Mouse (Mus musculus) stomach, embryonic 16.5 days (tissue): ENCODE data around the gene Cct8l1. TPM values are rescaled to one million over a fixed set of nuclear protein-coding genes. Genes with fewer than 3 reads are reported as not detected.

Experiments used
- ATAC-seq: fragments of 200-750 bp; cut with Nextera tagmentation; 2 replicates; pipeline ENCODE4 v1.8.0; 2017; ENCODE audit warnings: moderate number of reproducible peaks, moderate TSS enrichment; ENCODE audit not compliant: insufficient read depth, low FRiP score
- H3K27ac ChIP-seq: fragments of 300-500 bp; sonication (generic); 2 replicates; pipeline ENCODE4 v1.5.1; 2014; ENCODE audit warnings: low read length
- H3K27me3 ChIP-seq: fragments of 300-500 bp; sonication (generic); 2 replicates; pipeline ENCODE4 v1.6.1; 2014; ENCODE audit warnings: low read length, control low read depth, mixed read lengths; ENCODE audit not compliant: control insufficient read depth, insufficient read depth
- H3K36me3 ChIP-seq: fragments of 300-500 bp; sonication (generic); 2 replicates; pipeline ENCODE4 v1.6.1; 2014; ENCODE audit warnings: low read length; ENCODE audit not compliant: control insufficient read depth, insufficient read depth
- H3K4me1 ChIP-seq: fragments of 300-500 bp; sonication (generic); 2 replicates; pipeline ENCODE4 v1.6.1; 2014; ENCODE audit warnings: low read length, control low read depth, mixed read lengths; ENCODE audit not compliant: control insufficient read depth, insufficient read depth
- H3K4me2 ChIP-seq: fragments of 300-500 bp; sonication (generic); 2 replicates; pipeline ENCODE4 v1.6.1; 2014; ENCODE audit warnings: low read depth, low read length, mixed read lengths
- H3K4me3 ChIP-seq: fragments of 300-500 bp; sonication (generic); replicated peaks from 2 replicates; pipeline ENCODE4 v1.5.1; 2014; ENCODE audit warnings: mild to moderate bottlenecking, low read length
- H3K9ac ChIP-seq: fragments of 300-500 bp; sonication (generic); 2 replicates; pipeline ENCODE4 v1.6.1; 2014; ENCODE audit warnings: low read length
- H3K9me3 ChIP-seq: fragments of 300-500 bp; sonication (generic); replicated peaks from 2 replicates; pipeline ENCODE4 v1.6.1; 2016; ENCODE audit warnings: low read length, control low read depth; ENCODE audit not compliant: control insufficient read depth
- WGBS: fragments of 180-500 bp; shearing (Covaris S2); extraction: QIAGEN DNeasy Blood & Tissue Kit; methylation state at CpG from one replicate; pipeline ENCODE4 v1.1.7; 2014; 5-methylcytosine and 5-hydroxymethylcytosine counted together
- polyA plus RNA-seq: library from polyadenylated mRNA; unstranded; fragments of >200 nt; fragmentation: Nextera tagmentation; extraction: Ambion mirVana; gene quantifications from 2 replicates; pipeline ENCODE4 v1.2.1, GENCODE M21; 2015

Gene Cct8l1
- polyA plus RNA-seq, 1 experiment from 2014 or later, result 0.13 TPM

DNA sequence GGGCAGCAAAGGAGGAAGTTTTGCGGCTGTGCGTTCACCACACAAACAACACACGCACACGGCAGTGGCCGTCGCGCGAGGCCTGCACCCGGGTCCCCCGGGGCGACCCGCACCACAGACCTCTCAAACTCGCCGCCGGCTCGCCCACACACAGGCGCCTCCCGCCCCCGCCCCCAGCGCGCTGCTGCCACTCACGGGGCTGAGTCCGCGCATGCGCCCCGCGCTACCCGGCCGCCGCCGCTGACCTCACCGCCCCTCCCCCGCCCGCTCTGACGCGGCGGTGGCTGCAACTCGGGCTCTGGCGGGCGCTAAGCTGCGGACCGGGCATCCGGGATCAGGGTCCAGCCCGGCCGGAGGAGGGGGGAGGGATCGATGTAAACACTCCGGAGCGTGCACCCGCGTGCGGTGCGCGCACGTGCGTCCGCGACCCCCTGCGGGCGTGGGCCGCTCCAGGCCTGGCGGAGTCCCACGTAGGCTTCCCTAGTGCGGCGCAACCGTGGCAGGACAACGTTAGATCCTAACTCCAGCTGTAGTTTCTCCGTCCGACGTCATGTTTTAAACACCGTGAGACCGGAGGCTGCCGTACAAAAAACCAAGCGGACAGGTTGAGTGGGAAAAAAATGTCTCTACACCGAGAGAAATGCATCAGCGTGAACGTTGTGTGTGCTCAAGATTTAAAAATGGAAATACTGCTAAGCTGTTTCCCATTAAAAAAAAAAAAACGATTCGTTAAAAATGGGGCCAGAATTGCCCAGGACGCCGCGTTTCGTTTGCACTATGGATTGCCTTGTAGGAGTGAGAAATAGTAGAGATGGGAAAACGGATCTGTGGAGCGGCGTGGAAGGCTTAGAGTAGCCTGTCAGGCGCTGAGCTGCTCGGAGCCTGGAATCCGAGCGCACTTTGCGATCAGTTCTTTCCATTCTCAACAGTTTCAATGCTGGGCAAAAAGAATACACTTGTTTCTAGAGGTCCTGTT, 16.2 kb upstream of the Cct8l1 start:
- Histone ChIP-seq H3K4me2 (peak overlapping the region; percentile 63), H3K27ac (peak overlapping the region; percentile 100), H3K27me3 (no peaks in the 10 kb centered on the region), H3K36me3 (no peaks in the 10 kb centered on the region), H3K9me3 (no peaks in the 10 kb centered on the region), H3K4me3 (peak overlapping the region; percentile 98), H3K4me1 (peaks cover 11% of the 10 kb centered on the region), H3K9ac (peak overlapping the region; percentile 88)
- WGBS, result under 1% methylated on average over 79 of the region's 90 CpGs
- ATAC-seq, result peak; percentile 89

DNA sequence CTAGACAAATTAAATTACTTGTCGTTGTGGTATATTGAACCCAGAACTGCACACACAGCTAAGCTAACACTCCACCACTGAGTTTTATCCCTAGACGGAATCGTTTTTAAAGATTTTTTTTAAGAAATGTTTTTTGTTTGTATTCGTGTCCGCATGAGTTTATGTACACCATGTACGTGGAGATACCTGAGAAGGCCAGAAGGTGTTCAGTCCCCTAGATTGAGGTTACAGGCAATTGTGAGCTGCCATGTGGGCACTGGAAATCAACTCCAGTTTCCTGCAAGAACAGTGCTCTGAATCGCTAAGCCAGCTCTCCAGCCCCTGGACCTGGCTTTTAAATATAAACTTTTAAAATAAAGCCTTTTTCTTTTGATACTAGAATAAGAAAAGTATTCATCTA, 15.2 kb upstream of the Cct8l1 start:
- Histone ChIP-seq H3K4me1 (peaks cover 11% of the 10 kb centered on the region), H3K4me3 (peak overlapping the region; percentile 98; the same call in 1 of the 2 replicates), H3K27ac (no peak overlapping the region; the same call in 1 of the 2 replicates), H3K36me3 (no peaks in the 10 kb centered on the region), H3K9ac (peak overlapping the region; percentile 75), H3K9me3 (no peaks in the 10 kb centered on the region), H3K4me2 (peak overlapping the region; percentile 62), H3K27me3 (no peaks in the 10 kb centered on the region)
- no peak for ATAC-seq
- WGBS, result 68% methylated on average over 7 of the region's 7 CpGs

DNA sequence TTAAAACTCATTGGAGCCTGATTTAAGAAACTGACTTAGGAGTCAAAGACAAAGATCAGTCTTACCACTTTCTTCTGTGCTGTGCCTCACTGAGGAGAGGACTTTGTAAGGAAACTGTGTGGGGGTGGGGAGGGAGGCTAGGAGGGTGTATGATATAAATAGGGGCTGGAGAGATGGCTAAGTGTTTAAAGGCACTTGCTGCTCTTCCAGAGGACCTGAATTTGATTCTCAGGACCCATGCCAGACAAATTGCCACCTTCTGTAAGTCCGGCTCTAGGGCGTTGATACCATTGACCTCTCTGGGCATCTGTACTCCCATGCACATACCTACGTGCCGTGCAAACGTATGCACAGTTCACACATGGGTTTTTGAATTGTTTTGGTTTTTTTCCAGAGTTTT, 9.8 kb upstream of the Cct8l1 start:
- Histone ChIP-seq H3K4me2 (no peak overlapping the region), H3K9ac (no peak overlapping the region), H3K27ac (no peak overlapping the region), H3K27me3 (no peaks in the 10 kb centered on the region), H3K4me3 (no peak overlapping the region), H3K36me3 (no peaks in the 10 kb centered on the region), H3K9me3 (no peaks in the 10 kb centered on the region), H3K4me1 (no peaks in the 10 kb centered on the region)
- WGBS, result 80% methylated on average over 5 of the region's 5 CpGs
- no peak for ATAC-seq

DNA sequence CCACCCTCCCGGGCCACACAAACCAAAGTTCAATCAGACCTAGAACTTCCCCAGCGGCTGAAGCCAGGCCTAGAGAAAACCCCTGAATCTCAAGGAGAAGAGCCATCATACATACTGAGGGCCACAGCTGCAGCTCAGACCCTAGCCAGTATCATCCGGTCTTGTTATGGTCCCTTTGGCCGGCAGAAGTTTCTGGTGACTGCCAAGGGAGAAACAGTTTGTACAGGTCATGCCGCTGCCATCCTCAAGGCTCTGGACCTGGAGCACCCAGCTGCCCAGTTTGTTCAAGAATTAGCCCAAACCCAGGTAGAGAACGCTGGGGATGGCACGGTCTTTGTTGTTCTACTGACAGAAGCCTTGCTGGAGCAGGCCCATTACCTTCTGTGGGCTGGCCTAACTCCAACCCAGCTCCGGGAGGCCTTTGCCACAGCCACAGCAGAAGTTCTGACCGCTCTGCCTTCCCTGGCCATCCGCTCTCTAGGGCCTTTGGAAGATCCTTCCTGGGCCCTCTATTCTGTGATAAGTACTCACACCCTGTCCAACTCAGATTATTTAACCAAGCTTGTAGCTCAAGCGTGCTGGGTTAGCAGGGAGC, 531 bp downstream of the Cct8l1 start:
- Histone ChIP-seq H3K4me1 (no peaks in the 10 kb centered on the region), H3K36me3 (no peaks in the 10 kb centered on the region), H3K9ac (no peak overlapping the region), H3K27me3 (no peaks in the 10 kb centered on the region), H3K4me2 (no peak overlapping the region), H3K27ac (no peak overlapping the region), H3K4me3 (no peak overlapping the region), H3K9me3 (no peaks in the 10 kb centered on the region)
- WGBS, result 92% methylated on average over 11 of the region's 11 CpGs
- no peak for ATAC-seq

DNA sequence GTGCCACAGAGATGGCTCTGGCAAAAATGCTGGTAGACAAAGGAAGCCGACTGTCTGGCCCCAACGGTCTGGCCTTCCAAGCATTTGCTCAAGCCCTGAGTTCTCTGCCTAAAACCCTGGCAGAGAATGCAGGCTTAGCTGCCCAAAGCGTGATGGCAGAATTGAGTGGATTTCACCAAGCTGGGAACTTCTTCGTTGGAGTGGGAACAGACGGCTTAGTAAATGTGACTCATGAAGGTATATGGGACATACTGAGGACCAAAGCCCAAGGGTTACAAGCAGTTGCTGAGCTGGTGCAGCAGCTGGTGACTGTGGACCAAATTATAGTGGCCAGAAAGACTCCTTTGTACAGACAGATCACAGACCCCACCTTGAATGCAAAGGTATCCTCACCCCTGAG, 1.7 kb downstream of the Cct8l1 start:
- no peak overlapping the region for H3K27ac ChIP-seq
- H3K4me1 ChIP-seq, result no peaks in the 10 kb centered on the region
- H3K9ac ChIP-seq, result no peak overlapping the region
- H3K4me3 ChIP-seq, result no peak overlapping the region
- ATAC-seq, result no peak
- WGBS, result 81% methylated on average over 5 of the region's 5 CpGs
- H3K4me2 ChIP-seq, result no peak overlapping the region
- no peaks in the 10 kb centered on the region for H3K27me3 ChIP-seq
- H3K36me3 ChIP-seq, result no peaks in the 10 kb centered on the region
- H3K9me3 ChIP-seq, result no peaks in the 10 kb centered on the region

DNA sequence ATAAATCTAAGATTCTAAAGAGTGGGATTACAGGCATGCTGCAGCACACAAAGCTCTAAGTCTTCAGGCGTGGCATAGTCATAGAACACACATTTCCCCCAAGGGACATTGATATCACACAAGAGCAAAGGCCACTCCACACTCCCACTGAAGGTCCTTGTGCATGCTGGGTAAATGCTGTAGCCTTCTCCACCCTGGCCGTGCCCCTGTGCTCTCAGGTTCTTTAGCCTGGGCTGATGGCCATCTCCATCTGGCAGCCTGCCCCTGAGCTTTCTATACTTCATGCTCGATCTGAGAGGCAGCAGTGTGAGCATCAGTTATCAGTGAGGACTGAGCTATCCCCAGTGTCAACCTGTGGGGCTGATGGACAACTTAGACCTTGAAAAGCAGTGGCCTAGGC, 4.0 kb downstream of the Cct8l1 start:
- Histone ChIP-seq H3K4me3 (no peak overlapping the region), H3K27ac (no peak overlapping the region), H3K27me3 (no peaks in the 10 kb centered on the region), H3K9me3 (no peaks in the 10 kb centered on the region), H3K36me3 (no peaks in the 10 kb centered on the region), H3K4me1 (no peaks in the 10 kb centered on the region), H3K9ac (no peak overlapping the region), H3K4me2 (no peak overlapping the region)
- WGBS, result 56% methylated on average over 3 of the region's 3 CpGs
- ATAC-seq, result no peak

DNA sequence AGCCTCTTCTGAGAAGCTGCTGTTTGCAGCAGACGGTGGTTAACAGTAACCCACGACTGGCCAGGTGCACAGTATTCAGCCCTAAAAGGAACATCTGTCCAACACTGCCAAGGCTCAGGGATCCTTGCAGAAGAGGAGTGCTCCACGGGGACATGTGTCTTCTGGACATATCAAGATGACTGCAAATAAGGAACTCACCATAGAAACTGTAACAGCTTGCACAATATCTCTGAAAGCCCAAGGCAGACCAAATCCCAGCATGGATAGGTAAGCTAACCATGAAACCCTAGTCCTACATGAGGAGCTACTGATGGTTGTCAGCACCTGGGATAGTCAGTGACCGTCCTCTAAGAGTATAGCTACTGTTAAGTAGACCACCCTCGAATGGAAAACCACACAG, 5.6 kb downstream of the Cct8l1 start:
- no peaks in the 10 kb centered on the region for H3K9me3 ChIP-seq
- H3K4me2 ChIP-seq, result no peak overlapping the region
- no peaks in the 10 kb centered on the region for H3K36me3 ChIP-seq
- H3K4me1 ChIP-seq, result 0 out of 2 replicates have a peak, but pooled peaks cover 5% of the 10 kb centered on the region
- WGBS, result 75% methylated on average over 5 of the region's 5 CpGs
- H3K4me3 ChIP-seq, result no peak overlapping the region
- H3K9ac ChIP-seq, result no peak overlapping the region
- H3K27ac ChIP-seq, result no peak overlapping the region
- no peak for ATAC-seq
- H3K27me3 ChIP-seq, result no peaks in the 10 kb centered on the region

DNA sequence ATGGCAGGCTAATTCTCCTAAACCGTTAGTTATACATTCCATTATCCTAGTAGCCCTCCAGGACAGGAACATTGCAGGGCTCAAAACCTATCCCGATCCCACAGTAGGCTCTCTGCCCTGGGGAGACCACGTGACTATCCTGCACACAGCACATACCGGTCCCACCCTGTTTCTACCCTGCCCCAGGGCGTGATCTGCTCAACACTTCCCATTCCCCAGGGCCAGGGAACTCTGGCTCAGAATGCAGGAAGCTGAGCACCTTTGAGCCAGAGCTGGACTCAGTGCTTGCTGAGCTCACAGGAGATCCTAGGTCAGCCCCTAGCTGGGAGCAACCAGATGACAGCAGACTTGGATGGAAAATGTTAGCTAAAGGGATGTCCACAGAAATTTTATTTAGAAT, 10.2 kb downstream of the Cct8l1 start:
- Histone ChIP-seq H3K36me3 (no peaks in the 10 kb centered on the region), H3K27me3 (no peaks in the 10 kb centered on the region), H3K4me1 (peaks cover 19% of the 10 kb centered on the region), H3K27ac (no peak overlapping the region), H3K4me3 (no peak overlapping the region), H3K9me3 (no peaks in the 10 kb centered on the region), H3K9ac (no peak overlapping the region), H3K4me2 (no peak overlapping the region)
- no peak for ATAC-seq
- WGBS, result 42% methylated on average over 5 of the region's 5 CpGs

DNA sequence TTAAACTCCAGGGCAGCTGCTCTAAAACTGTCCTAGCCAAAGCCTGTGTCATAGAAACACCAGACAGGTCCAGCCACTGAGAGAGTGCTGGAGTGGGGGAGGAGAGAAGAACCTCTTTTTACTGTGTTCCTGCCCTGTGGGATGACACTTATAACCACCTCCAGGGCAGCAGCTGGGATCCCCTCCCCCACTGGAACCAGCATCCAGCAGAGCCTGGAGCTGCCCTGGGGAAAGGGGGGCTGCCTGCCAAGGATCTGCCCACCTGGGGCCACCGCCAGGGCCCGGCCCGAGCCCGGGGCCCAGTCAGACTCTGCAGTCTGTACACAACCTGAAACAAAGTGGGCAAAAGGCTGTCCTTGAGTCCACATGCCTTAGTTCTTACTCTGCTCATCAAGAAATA, 11.1 kb downstream of the Cct8l1 start:
- Histone ChIP-seq H3K9me3 (no peaks in the 10 kb centered on the region), H3K27me3 (no peaks in the 10 kb centered on the region), H3K9ac (no peak overlapping the region), H3K4me1 (peaks cover 19% of the 10 kb centered on the region), H3K27ac (peak overlapping the region; percentile 34; the same call in 1 of the 2 replicates), H3K4me3 (no peak overlapping the region), H3K4me2 (no peak overlapping the region), H3K36me3 (no peaks in the 10 kb centered on the region)
- ATAC-seq, result no peak
- 37% methylated on average over 4 of the region's 4 CpGs for WGBS
